Mouse (Mus musculus): ENCODE data around the gene Slc25a23.
"Not testable (repeated sequence)": the region's sequence is repeated elsewhere in the genome, so short reads cannot be mapped to it uniquely, and the experiment has no call there.

The Slc25a23 gene

DNA sequence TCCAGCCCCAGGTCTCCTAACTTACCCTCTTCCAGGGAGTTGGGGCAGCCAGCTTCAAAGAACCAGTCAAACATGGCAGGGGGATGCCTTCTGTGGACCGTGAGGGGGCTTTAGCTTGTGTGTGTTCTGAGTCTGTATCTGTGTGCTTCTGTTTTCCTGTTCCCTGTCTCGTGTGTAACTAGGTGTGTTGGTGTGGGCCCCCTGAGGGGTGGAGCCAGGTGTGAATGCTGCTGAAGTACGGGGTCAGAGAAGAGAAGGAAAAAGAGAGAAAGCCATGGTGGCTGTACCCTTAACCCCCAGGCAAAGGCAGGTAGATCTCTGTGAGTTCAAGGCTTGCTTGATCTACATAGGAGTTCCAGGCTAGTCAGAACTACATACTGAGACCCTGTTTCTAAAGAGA is 17.3 kb upstream of the Slc25a23 start:
- no peak for DNase-seq (ENCODE audit: extremely low spot score, low spot score)

DNA sequence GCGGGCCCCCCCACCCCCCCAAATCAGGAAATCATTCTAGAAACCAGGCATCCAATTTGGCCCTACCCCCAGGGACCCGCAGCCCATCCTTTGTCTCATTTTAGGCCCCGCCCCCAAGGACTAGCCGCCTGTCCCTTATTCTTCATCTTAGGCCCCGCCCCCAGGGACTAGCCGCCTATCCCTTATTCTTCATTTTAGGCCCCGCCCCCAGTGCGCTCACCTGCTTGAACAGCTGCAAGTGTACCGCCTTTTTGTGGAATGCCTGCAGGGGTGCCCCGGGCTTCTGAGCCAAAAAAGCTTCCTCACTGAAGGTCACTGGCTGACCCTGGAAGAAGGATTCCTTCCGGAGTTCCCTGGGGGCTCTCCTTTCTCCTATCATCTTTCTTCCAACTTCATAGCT is 11.0 kb upstream of the Slc25a23 start:
- peak; percentile 63 for DNase-seq (ENCODE audit: extremely low spot score, low spot score)

DNA sequence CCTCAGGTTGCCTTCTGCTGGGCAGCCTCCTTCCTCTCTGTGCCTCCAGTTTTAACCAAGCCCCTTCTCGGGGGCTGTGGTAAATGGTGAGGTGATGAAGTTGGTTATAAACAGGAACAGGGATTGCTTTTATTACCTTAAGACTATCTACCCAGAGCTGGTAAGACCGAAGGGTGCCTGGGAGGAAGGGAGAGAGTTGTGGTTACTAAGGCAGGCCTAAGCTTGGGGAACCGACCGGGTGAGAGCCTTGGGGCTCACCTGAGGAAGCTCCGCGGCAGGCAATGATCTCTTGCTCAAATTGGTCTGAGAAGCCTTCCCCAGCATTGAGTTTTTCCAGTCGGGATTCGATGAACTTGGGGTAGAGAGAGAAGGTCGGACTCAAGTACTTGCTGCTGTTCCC is 10.6 kb upstream of the Slc25a23 start:
- DNase-seq (ENCODE audit: extremely low spot score, low spot score) = peak; percentile 17

DNA sequence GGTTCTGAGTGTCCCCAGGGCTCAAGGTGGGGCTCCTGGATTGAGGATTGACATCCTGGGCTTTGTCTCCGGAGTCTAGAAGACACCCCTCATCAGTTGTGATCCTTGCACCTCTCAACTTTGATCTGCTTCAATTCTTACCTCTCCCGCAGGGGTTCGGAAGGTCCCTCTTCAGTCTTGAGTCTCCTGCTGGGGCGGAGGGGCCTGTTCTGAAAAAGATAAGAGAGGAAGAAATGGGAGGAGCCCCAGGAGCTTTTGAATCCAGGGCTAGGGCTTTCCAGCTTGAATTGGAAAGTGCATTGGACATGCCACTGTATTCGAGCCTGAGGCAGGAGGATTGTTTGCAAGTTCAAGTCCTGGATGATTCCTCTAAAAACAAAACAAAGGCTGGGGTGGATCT is 7.2 kb upstream of the Slc25a23 start:
- DNase-seq (ENCODE audit: extremely low spot score, low spot score) = no peak

DNA sequence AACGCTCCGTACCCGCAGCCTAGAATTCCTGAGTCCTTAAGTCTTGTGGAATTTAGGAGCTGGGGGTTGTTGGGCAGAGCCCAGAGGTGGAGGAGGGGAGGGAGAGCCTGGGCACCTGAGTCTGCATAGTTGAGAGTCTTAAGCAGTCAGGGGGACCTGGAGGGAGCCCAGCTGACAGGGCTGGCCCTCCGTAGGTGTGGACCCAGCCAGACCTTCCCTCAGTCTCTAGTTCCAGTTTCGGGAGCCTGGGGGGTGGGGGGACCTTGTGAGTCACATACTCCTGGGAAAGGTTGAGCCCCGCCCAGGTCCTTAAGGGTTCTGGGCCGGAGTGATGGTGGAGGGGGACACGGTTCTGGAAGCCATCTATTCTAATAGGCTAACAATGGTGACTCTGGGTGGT is 3.4 kb upstream of the Slc25a23 start:
- no peak for DNase-seq (ENCODE audit: extremely low spot score, low spot score)

DNA sequence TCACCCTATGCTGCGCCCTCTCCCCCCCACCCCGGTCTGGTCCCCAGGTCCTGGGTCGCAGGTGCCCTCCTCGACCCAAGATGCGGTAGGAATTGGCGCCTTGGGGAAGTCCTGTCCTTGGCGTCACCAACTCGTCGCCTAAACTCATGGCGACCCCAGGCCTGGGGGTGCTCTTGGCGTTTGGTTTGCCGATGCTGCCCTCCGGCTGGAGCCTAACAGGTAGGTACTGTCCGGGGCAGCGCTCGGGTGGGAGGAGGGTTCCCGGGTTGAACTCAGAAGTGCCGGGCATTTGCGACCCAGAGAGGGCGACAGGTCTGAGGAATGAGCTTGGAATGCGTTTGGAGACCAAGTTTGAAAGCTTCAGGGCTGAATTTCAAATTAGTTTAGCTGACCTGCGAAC is 2.9 kb upstream of the Slc25a23 start:
- DNase-seq (ENCODE audit: extremely low spot score, low spot score) = no peak

DNA sequence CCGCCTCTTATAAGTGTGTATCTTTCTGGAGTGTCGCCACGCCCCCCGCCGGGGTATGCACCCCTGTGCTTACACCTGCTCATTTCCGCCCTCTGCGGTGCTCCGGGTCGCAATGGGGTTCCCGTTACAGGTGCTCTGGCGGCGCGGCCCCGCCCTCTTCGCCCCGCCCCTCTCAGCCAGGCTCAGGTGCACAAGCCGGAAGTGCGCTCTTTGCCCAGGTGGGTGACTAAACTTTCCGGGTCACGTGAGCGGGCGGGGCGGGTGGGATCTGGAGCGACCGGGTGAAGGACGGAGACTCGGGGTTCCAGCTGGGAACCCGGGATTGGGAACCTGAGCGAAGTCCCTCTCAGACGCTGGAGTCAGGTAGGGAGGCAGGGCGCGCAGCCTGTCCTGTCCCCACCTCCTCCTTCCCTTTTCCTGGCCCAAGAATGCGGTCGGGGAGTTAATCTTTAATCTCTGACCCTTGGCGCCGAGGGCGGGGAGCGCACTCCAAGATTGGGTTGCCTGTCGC is 2.4 kb upstream of the Slc25a23 start:
- DNase-seq (ENCODE audit: extremely low spot score, low spot score) = peak; percentile 24

DNA sequence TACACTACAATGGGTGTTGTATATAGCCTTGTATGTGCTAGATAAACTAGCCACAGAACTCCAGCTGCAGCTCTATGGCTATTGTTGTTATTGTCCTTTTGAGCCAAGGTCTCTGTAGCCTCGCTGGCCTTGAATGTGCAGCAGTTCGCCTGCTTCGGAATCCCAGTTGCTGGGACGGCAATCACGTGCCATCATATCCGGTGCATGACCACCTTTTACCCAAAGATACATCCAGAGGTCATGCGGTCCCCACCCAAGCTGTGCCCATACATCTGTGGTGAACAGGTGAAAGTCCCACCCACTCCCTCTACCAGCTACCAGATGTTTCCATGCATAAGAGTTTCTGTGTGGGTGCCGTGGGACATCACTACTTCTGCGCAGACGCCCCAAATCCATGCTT is 1.4 kb upstream of the Slc25a23 start:
- DNase-seq (ENCODE audit: extremely low spot score, low spot score) = peak; percentile 24

DNA sequence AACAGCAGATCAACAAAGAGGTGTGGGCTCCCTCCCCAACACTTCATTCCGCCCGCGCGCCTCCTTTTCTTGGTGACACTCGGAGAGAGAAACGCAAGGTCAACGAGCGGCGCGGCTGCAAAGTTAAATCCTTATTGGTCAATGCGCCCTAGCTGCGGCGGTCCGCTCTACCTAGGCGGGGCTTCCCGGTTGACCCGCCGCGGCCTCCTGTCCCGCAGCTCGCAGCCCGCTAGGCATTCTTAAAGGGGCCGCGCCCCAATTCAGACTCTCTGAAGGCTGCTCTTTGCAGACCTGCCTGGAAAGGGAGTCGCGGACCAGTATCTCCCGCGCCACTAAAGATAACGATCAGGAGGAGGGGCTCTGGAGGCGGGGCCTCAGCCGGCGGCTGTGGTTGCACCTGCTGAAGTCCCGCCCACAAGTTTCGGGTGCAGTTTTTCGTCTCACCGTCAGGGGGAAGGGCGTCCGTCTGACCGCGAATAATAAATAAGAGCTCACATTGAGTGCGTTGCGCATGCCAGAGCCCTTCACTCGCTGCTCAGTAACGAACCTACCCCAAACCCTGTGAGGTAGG is 653 bp upstream of the Slc25a23 start:
- DNase-seq (ENCODE audit: extremely low spot score, low spot score) = peak; percentile 94

DNA sequence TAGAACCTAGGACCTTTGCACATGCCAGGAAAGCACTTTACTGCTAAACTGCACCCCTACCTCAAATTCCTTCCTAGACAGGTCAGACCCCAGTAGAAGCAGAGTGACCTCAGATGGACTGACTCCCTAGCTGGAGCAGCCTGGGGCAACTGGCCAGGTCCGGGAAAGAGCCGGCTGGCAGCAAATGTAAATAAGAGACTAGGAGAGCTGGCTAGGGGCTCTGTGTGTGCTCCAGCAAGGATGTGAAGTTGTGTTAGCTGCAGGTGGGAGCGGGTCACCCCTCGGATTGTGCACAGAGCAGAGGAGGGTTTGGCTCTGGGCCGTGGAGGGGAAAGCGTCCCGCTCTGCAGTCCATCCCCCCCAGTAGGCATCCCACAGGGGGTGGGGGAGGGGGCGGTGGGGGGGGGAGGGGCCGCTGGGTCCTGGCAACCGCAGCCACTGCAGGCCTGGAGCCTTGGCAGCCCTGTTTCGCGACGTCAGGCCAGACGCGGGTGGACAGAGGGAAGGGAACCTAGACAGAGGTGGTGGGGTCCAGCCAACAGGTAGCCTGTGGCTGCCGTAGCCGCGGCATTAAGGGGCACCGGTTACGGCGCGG is 675 bp downstream of the Slc25a23 start, which contains the start of gene Crb3:
TSS of gene Crb3 (plus strand) at position 215 of the 595 bp plus-strand sequence.
- peak; percentile 32 for DNase-seq (ENCODE audit: extremely low spot score, low spot score)

DNA sequence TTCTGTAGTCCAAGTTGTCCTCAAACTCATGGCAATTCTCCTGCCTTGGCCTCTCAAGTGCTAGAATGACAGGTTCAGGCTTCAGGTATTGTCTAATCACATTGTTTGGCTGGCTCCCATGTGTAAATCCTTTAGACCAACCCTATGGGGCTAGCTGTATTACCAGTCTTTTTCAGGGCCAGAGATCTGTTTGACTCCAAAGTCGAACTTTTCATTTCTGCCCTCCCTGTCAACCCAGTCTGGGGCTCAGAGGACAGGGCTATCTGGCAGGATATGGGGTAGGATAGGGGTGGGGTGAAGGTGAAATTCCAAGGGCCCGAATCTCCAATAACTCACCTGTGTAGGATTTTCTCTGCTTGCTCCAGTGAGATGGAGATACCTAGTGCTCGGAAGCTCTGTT is 3.4 kb downstream of the Slc25a23 start:
- DNase-seq (ENCODE audit: extremely low spot score, low spot score) = no peak

DNA sequence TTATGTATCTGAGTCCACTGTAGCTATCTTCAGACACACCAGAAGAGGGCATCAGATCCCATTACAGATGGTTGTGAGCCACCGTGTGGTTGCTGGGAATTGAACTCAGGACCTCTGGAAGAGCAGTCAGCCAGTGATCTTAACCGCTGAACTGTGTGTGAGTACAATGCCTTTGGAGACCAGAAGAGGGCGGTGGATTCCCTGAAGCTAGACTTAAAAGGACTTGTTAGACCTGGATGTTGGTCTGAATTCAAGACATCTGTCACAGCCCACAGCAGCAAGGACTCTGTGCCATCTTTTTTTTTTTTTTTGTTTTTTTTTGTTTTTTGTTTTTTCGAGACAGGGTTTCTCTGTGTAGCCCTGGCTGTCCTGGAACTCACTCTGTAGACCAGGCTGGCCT is 8.0 kb downstream of the Slc25a23 start:
- DNase-seq (ENCODE audit: extremely low spot score, low spot score) = not testable (repeated sequence)

DNA sequence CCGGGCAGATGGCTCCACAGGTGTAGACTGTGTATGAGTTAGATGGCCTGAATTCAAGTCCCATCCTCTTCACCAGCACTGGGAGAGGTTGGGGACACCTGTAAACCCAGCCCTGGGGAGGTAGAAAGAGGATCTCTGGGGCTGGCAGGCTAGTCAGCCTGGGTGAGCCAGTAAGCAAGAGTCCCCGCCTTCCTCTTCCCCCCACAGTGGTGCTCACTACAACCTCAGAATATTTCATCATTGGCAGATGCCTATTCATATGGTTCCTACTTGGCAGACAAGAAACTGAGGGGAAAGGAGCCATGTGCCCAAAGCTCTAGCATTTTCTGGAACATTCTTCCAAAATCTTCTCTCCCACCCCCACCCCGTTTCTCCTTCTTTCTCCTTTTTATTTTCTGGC is 10.8 kb downstream of the Slc25a23 start:
- no peak for DNase-seq (ENCODE audit: extremely low spot score, low spot score)

DNA sequence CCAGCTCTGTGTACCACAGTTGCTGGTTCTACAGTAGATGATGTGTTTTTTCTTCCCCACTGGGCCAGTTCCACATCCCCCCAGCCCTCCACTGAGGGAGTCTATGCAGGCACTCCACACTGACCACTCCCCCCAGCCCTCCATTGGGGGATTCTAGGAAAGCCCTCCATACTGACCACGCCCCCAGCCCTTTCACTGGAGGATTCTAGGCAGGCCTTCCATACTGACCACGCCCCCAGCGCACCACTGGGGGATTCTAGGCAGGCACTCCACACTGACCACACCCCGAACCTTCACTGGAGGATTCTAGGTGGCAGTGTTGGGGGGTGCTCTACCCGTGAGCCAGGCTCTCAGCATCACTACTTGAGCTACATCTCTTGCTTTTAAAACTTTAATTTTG is 12.3 kb downstream of the Slc25a23 start:
- no peak for DNase-seq (ENCODE audit: extremely low spot score, low spot score)

DNA sequence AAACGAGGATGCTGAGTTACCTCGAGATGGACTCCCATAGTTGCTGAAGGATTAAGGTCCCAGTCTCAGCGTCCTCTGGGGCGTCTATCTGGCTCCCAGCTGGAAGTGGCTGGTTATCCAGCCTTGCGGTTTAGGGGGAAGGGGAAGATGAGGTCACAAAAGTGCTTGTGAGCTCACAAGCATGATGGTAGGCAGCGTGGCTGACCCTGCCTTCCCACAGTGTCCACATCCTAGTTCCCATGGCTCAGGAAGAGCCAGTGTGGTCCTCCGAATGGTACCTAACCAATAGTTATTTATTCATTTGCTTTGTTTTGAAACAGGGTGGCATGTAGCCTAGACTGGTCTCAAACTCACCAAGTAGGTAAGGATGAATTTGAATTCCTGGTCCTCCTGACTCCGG is 18.1 kb downstream of the Slc25a23 start, which contains the start of gene Slc25a41:
TSS of gene Slc25a41 (minus strand) at position 101 of the 400 bp plus-strand sequence.
- no peak for DNase-seq (ENCODE audit: extremely low spot score, low spot score)

DNA sequence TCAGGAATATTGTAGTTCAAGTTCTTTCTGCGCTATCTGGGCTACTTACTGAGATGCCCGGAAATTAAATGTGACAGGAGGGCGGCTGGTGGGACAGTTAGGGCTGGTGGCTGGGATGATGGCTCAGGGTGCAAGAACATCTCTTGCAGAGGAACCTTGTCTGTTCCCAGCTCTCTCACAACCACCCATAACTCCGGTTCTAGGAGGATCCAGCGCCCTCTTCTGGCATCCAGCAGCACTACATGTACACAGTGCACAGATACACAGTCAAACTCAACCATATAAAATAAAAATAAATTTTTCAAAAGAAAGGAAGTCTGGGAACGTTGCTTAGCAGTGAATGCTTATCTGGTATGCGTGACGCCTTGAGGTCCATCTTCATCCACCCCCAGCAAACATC is 20.7 kb downstream of the Slc25a23 start:
- no peak for DNase-seq (ENCODE audit: extremely low spot score, low spot score)

DNA sequence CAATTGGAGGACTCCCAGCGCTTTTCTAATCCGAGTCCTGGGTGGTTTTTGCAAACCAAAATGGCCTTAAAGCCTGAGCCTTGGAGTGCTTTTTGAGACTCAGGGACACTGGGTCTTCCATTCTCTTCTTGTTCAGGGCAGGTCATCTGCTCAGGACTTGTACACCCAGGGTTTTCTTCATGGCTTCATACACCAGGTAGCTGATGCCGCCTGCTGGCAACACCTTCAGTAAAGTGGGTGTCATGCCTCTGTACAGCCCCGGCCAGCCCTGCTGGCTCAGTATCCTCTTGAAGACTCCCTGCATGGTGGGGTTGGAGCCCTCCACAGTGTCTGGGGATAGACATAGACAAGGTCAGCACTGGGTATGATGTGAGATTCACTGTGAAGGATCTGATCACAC is 26.8 kb downstream of the Slc25a23 start:
- DNase-seq (ENCODE audit: extremely low spot score, low spot score) = no peak

DNA sequence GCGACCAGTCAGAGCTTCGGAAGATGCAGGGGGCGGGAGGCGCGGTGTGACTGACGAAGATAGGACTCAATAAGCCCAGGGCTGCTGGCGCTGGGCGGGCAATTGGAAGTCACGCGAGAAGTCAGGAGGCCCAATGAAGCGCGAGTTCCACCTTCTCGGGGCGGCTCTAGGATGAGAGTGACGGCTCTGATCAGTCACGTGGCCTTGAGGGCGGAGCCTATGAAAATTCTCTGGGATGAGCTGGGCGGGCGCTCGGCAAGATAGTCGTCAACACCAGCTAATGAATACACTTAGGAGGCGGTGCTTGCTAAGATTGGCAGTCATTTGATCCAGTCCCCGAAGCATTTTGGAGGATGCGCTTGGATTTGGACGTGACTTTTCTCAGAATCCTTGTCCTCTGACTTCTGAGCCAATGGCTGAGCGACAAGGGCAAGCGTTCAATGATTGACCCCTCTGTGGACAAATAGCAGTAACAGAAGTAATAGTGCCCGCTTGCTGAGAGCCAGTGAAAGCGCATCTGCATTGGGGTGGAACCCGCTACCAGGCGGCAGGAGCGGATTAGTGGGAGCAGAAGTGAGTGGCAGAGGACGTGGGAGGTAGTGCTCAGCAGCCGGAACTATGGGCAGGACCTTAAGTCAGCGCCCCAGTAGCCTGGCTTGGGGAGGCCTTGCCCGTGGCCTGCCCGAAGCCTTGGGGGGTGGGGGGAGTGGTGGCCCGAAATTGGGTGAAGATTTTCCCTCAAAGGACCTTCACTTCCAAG is 27.8 kb downstream of the Slc25a23 start:
- peak; percentile 96 for DNase-seq (ENCODE audit: extremely low spot score, low spot score)

DNA sequence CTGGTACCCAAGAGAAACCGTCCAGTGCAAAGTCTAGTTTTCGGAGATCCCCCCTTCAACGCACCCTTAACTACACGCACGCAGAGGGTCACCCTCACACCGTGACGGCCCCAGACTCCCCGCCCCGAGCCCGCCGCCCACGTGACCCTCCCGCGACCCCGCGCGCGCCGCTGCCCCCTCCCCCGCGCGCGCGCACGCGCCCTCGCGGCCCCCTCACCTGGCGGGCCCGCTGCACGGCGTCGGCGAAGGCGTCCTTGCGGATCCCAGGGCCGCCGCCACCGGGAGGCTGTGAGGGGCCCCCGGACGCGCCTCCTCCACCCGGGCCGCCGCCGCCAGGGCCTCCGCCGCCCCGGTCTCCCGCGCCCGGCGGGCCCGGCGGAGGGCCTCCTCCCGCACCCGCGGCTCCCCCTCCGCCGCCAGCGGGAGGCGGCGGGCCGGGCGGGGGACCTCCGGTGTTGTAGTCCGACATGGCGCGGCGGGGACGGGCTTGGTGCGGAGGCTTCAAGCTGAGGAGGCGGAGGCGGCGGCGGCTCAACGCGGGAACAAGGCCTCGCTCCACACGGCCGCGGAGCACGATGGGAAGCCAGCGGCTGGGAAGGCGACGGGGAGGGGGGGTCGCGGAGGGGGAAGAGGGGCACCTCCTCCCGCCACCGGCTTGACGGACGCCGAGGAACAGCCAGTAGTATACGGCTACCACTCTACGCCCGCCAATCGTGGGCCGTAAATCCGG is 28.6 kb downstream of the Slc25a23 start, which contains the start of gene Khsrp:
TSS of gene Khsrp (minus strand) at position 592 of the 730 bp plus-strand sequence.
- peak; percentile 66 for DNase-seq (ENCODE audit: extremely low spot score, low spot score)

DNA sequence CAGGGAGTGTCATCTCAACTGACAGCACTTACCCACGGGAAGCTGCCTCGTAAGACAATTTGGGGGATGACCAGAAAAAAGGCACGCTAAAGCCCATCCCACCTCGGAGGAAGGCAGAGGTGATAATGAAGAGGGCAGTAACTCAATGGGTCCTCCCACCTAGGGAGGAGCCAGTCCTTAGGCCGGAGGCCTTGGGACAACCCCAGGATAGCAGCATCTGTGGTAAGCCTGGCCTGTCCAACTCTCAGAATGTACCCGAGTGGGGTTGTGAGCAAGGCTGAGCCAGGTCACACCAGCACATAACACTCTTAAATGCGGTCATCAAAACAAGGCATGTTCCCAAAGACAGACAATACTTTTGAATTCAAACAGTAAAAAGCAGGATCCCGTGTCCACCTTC is 30.0 kb downstream of the Slc25a23 start:
- DNase-seq (ENCODE audit: extremely low spot score, low spot score) = no peak

DNA sequence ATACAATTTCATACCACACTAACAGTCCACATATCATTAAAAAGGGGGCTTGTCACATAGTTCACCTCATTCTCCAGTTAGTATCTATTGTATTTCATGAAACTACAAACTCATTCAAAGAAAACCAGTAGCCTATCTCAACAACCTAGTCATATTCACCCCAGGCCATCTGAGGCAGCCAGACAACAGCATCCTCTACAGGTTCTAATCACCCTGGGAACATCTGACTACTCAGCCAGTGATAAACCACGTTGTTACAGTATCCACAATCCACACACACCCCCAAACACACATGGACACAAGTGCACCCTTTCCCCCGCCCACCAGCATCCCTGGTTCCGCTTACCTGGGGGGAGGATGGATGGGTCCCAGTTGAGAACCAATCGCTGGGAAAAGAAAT is 32.2 kb downstream of the Slc25a23 start:
- DNase-seq (ENCODE audit: extremely low spot score, low spot score) = no peak

DNA sequence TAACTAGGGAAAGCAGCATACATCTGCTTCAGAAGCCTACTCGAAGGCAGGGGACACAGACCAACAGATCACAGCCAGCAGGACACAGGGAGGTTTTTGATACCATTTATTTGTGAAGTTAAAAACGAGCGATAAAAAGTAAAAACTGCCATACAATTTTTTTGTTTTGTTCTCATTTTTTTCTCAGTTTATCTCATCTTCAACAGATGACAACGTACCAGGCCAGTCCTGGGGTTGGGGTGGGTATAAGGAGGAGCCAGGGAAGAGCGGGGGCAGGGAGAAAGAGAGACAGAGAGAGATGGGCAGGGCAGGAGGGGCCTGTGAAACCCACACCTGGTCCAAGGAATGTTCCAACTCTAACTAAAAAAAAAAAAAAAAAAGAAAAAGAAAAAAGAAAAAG is 38.7 kb downstream of the Slc25a23 start:
- no peak for DNase-seq (ENCODE audit: extremely low spot score, low spot score)

Data from neural tube, embryonic 10.5 days (tissue).